Mouse (Mus musculus): ENCODE results near the gene Aqp11. TPM values are rescaled to one million over a fixed set of nuclear protein-coding genes. Genes with fewer than 3 reads are reported as not detected.

Aqp11 gene
- polyA plus RNA-seq, 1 experiment, result 0.54 TPM

DNA sequence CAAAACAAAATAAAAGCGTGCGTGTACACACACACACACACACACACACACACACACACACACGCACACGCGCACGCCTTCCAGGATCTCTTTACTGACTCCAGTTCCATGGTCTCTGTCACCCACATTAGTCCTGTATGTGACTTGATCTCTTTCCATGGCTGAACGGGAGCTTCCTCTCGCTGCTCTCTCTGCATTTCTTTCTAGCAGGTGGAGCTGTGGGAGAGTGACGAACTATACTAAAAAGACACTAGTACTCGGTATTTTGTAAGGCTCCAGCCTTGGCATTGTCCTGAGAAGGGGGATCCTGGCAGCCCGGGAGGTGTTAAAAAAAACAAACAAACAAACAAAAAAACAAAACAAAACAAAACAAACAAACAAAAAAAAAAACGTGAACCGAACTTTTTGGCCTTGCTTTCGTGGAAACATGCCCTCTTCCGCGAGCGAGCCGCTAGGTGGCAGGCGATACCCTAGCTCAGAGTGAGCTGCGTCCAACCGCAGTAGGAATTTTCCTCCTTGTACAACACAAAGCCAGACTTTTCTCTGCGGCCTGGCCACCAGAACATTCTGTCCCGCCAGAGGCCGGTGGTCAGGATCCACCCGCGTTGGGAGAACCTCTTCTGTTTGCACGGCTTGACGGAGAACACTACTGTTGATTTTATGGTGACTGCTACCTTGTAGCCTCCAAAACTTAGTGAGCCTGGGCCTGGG is 9.9 kb upstream of the Aqp11 start:
- H3K4me3 ChIP-seq (replicated peaks), result peak overlapping the region; percentile 90
- no peak for TF ChIP-seq FLI1 (IDR thresholded peaks at IDR 0.05; ENCODE audit: low read length)
- no peak for TF ChIP-seq GATA1 (IDR thresholded peaks at IDR 0.05; ENCODE audit: borderline replicate concordance, low read length)
- H3K9me3 ChIP-seq, result no peaks in the 10 kb centered on the region
- no peaks in the 10 kb centered on the region for H3K36me3 ChIP-seq (replicated peaks; ENCODE audit: low read length)
- no peaks in the 10 kb centered on the region for H3K27me3 ChIP-seq (replicated peaks)
- H3K4me1 ChIP-seq, result peaks cover 32% of the 10 kb centered on the region

DNA sequence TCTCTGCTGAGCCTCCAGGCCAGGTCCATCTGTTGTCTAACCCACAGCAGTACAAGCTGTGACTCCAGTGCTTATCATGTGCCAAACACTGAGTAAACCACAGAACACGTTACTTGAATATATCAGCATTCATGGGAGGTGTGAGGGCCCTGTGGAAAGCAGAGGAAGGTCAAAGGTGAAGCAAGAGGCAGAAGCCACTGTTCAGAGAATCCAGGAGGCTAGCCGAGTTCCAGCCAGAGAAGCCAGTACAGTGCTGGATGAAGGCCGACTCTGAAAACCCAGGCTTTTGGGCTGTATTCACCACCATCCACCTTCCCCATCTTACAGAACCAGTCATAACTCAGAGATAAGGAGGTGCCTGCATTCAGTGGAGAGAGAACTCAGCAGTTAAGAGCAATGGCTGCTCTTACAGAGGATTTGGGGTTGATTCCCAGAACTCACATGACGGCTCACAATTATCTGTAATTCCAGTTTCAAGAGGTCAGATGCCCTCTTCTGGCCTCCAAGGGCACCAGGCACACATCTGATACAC is 9.2 kb upstream of the Aqp11 start:
- Histone ChIP-seq H3K4me1 (peaks cover 38% of the 10 kb centered on the region), H3K36me3 (replicated peaks; ENCODE audit: low read length) (no peaks in the 10 kb centered on the region), H3K9me3 (no peaks in the 10 kb centered on the region), H3K4me3 (replicated peaks) (no peak overlapping the region), H3K27me3 (replicated peaks) (no peaks in the 10 kb centered on the region)
- TF ChIP-seq GATA1 (IDR thresholded peaks at IDR 0.05; ENCODE audit: borderline replicate concordance, low read length) (no peak), FLI1 (IDR thresholded peaks at IDR 0.05; ENCODE audit: low read length) (no peak)

DNA sequence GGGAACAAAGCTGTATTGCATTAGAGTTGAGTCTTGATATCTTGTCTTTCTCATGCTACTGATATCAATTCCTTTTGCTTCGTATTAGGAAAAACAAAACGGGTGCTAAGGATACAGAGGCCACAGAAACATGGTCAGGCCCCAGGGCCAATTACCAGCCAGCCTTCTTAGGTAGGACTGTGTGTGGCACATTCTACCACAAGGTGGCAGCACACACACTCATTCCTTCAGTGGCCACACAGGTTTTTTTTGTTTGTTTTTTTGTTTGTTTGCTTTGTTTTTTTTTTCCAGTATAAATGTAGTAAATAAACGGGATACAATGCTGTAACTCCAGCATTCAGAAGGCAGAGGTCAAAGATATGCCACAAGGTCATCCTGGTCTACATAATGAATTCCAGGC is 7.2 kb upstream of the Aqp11 start:
- H3K36me3 ChIP-seq (replicated peaks; ENCODE audit: low read length), result no peaks in the 10 kb centered on the region
- TF ChIP-seq FLI1 (IDR thresholded peaks at IDR 0.05; ENCODE audit: low read length) (no peak), GATA1 (IDR thresholded peaks at IDR 0.05; ENCODE audit: borderline replicate concordance, low read length) (no peak)
- H3K9me3 ChIP-seq, result no peaks in the 10 kb centered on the region
- H3K27me3 ChIP-seq (replicated peaks), result no peaks in the 10 kb centered on the region
- H3K4me3 ChIP-seq (replicated peaks), result no peak overlapping the region
- peaks cover 56% of the 10 kb centered on the region for H3K4me1 ChIP-seq

DNA sequence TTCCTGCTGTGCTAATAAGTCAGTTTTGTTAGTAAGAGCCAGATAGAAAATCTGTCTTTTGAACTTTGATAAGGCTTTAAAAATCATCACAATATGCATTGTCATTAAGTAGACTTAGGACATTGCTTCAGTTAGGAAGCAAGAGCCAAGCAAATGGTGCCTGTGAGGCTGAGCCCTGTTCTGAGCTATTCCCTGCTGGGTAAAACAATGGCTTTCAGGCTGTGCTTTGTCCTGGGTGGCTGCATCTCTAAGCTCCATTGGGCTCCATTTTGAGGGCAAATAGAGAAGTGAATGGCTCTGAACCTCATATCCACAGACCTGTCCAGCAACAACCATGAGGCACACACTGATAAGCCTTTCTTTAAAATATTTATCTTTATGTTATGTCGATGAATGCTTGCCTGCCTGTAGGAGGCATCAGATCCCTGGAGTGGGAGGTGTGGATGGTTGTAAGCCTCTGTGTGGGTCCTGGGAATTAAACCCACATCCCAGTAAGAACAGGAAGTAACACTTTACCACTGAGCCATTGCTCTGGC is 3.7 kb upstream of the Aqp11 start:
- no peak for TF ChIP-seq FLI1 (IDR thresholded peaks at IDR 0.05; ENCODE audit: low read length)
- no peak for TF ChIP-seq GATA1 (IDR thresholded peaks at IDR 0.05; ENCODE audit: borderline replicate concordance, low read length)
- Histone ChIP-seq H3K27me3 (replicated peaks) (peaks cover 3% of the 10 kb centered on the region), H3K4me1 (peaks cover 51% of the 10 kb centered on the region), H3K4me3 (replicated peaks) (peak overlapping the region; percentile 7), H3K9me3 (no peaks in the 10 kb centered on the region), H3K36me3 (replicated peaks; ENCODE audit: low read length) (no peaks in the 10 kb centered on the region)

DNA sequence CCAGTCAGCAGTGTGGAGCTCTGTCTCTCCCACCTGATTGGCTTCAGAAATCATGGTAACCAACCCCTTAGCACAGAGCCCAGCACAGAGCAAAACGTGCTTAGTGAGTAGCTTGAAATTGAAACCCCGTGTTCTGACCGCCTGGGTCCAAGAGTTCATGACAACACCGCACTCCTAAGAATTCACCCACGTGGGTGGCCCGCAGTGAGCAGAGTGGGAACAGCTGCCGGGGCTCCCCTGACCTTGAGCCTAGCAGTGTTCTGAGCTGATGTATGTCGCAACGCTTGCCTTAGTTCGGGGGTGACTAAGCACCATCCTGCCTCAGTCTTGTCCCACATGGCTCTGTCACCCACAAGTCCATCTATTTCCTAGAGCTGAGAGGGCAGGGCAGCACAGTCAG is 2.9 kb upstream of the Aqp11 start:
- Histone ChIP-seq H3K4me3 (replicated peaks) (peak overlapping the region; percentile 12), H3K36me3 (replicated peaks; ENCODE audit: low read length) (no peaks in the 10 kb centered on the region), H3K9me3 (no peaks in the 10 kb centered on the region), H3K4me1 (peaks cover 57% of the 10 kb centered on the region), H3K27me3 (replicated peaks) (peaks cover 3% of the 10 kb centered on the region)
- TF ChIP-seq FLI1 (IDR thresholded peaks at IDR 0.05; ENCODE audit: low read length), result no peak
- TF ChIP-seq GATA1 (IDR thresholded peaks at IDR 0.05; ENCODE audit: borderline replicate concordance, low read length), result no peak

DNA sequence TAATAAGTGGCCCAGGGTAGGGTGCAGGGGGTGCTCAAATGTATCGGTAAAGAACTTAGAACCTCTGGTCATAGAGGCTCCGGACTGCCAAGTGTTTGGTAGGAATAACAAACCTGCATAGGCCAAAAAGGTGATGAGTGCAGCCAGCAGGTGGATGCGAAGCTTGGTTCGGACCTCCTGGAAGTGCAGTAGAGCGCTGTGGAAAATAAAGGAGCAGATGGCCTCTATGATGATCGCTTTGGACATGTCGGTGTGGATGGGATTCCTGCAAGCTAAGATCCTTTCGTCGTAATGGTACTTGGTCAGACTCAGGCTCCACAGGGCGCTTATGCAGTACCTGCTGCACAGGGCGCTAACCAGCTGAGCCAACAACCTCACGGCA is 842 bp downstream of the Aqp11 start:
- H3K9me3 ChIP-seq, result no peaks in the 10 kb centered on the region
- H3K27me3 ChIP-seq (replicated peaks), result peaks cover 3% of the 10 kb centered on the region
- H3K4me1 ChIP-seq, result peaks cover 65% of the 10 kb centered on the region
- H3K36me3 ChIP-seq (replicated peaks; ENCODE audit: low read length), result no peaks in the 10 kb centered on the region
- TF ChIP-seq FLI1 (IDR thresholded peaks at IDR 0.05; ENCODE audit: low read length), result no peak
- TF ChIP-seq GATA1 (IDR thresholded peaks at IDR 0.05; ENCODE audit: borderline replicate concordance, low read length), result no peak
- H3K4me3 ChIP-seq (replicated peaks), result peak overlapping the region; percentile 99

DNA sequence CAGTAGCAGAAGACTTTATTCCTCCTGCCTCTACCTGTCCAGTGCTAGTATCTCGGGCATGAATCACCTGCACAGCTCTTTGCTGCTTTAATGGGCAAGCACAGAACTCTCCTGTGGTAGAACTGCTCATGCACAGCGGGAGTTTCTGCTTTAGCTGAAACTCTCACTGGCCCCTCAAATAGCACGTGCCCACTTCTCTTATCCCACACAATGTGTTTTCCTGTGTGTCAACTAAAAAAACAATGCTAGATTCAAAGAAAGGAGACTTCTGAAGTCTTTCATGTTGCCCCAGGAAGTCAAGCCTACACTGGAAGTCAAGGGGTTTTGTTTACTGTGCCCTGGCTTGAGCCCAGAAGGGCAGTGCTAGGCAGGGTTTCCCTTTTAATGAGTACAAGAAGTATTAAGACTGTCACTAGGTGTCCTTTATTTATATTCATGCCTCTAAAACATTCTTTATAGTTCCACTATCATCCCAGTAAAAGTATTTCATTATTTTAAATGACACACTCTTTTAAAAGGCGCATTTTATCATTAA is 2.1 kb downstream of the Aqp11 start:
- H3K4me1 ChIP-seq, result peaks cover 56% of the 10 kb centered on the region
- H3K9me3 ChIP-seq, result no peaks in the 10 kb centered on the region
- no peaks in the 10 kb centered on the region for H3K36me3 ChIP-seq (replicated peaks; ENCODE audit: low read length)
- peak overlapping the region; percentile 28 for H3K4me3 ChIP-seq (replicated peaks)
- TF ChIP-seq FLI1 (IDR thresholded peaks at IDR 0.05; ENCODE audit: low read length), result no peak
- H3K27me3 ChIP-seq (replicated peaks), result peaks cover 3% of the 10 kb centered on the region

DNA sequence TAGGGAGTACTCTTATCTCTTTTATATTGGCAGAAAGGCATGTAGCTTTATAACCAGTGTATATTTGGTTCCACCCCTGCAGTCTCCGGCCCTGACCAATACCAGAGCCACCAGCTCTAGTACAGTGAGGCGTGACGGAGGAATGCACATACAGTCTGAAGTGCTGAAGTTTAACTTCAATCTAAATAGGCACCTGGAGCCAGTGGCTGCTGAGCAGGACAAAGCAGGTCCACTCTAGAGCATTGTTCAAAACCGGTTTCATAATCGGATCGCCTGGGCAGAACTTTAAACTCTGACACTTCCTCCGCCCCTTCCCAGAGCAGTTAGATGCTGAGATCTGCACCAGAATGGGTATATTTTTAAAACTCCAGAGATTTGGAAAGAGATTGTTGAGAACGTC is 3.1 kb downstream of the Aqp11 start:
- TF ChIP-seq FLI1 (IDR thresholded peaks at IDR 0.05; ENCODE audit: low read length) (no peak), GATA1 (IDR thresholded peaks at IDR 0.05; ENCODE audit: borderline replicate concordance, low read length) (no peak)
- H3K27me3 ChIP-seq (replicated peaks), result peaks cover 3% of the 10 kb centered on the region
- H3K4me3 ChIP-seq (replicated peaks), result no peak overlapping the region
- H3K9me3 ChIP-seq, result no peaks in the 10 kb centered on the region
- no peaks in the 10 kb centered on the region for H3K36me3 ChIP-seq (replicated peaks; ENCODE audit: low read length)
- H3K4me1 ChIP-seq, result peaks cover 51% of the 10 kb centered on the region

DNA sequence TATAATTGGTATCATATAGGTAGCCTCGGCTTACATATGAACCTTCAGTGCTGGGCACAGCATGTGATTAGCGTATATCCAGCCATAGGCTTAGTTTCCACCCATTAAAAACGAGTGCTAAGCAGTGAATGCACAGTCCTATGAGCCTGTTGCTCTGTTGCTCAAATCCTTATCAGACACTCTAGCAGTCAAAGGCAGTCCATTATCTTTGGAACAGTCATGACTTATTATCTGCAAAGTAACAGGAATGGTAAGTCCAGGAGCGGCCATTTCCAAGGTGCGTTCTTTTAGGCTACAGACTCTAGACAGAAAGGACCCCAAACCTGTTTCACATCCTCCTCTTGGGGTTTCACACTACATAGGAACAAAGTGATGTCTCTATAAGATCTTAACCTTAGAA is 4.5 kb downstream of the Aqp11 start:
- H3K27me3 ChIP-seq (replicated peaks), result peaks cover 3% of the 10 kb centered on the region
- H3K4me1 ChIP-seq, result peaks cover 52% of the 10 kb centered on the region
- no peaks in the 10 kb centered on the region for H3K9me3 ChIP-seq
- TF ChIP-seq GATA1 (IDR thresholded peaks at IDR 0.05; ENCODE audit: borderline replicate concordance, low read length) (no peak), FLI1 (IDR thresholded peaks at IDR 0.05; ENCODE audit: low read length) (no peak)
- no peak overlapping the region for H3K4me3 ChIP-seq (replicated peaks)
- no peaks in the 10 kb centered on the region for H3K36me3 ChIP-seq (replicated peaks; ENCODE audit: low read length)

DNA sequence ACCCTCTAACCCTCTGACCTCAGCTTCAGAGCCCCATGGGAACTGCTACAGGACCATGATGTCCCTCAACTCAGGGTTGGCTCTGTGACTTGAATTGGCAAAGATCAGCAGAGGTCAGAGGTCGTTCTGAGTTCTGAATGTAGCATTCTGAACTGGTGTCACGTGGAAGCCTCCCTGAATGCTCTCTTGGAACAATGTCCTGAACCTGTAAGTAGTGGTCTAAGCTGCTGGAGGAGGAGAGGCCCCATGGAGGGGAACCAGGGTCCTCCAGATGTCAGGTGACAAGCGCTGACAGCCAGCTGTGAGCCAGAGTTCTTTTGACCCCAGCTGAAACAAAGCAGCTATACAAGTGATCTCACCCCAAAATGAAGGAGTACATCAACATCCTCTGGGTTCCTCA is 7.7 kb downstream of the Aqp11 start:
- Histone ChIP-seq H3K4me1 (peaks cover 24% of the 10 kb centered on the region), H3K9me3 (no peaks in the 10 kb centered on the region), H3K27me3 (replicated peaks) (no peaks in the 10 kb centered on the region), H3K36me3 (replicated peaks; ENCODE audit: low read length) (peaks cover 20% of the 10 kb centered on the region), H3K4me3 (replicated peaks) (no peak overlapping the region)
- TF ChIP-seq FLI1 (IDR thresholded peaks at IDR 0.05; ENCODE audit: low read length) (no peak), GATA1 (IDR thresholded peaks at IDR 0.05; ENCODE audit: borderline replicate concordance, low read length) (no peak)
